ENCODE assay signal across 8 mouse cellular contexts in genomic region chr4:115057674-115058316, GRCm38 (mm10). TPM values are rescaled to one million over a fixed set of nuclear protein-coding genes. Genes with fewer than 3 reads are reported as not detected.
DNase-seq lines count a peak whose midpoint lies in the region; ATAC-seq and TF ChIP-seq lines count a peak whose summit lies in the region.

No protein-coding gene starts in this region.

- H3K9ac ChIP-seq in embryonic facial prominence, embryonic 11.5 days (replicated peaks; ENCODE audit: low read length): peak overlapping the region; percentile 40; the same call in 1 of the 2 replicates
- H3K9ac ChIP-seq in stomach, postnatal 0 days (ENCODE audit: low read length): peak overlapping the region; percentile 52

- H3K4me1 ChIP-seq in embryonic facial prominence, embryonic 11.5 days (ENCODE audit: control insufficient read depth, insufficient read depth, low read length): peaks cover 4% of the 10 kb centered on the region
- H3K4me1 ChIP-seq in hindbrain, embryonic 10.5 days (replicated peaks): peaks cover 25% of the 10 kb centered on the region
- H3K4me1 ChIP-seq in stomach, postnatal 0 days (replicated peaks; ENCODE audit: control insufficient read depth, insufficient read depth): 0 out of 2 replicates have a peak, but pooled peaks cover 3% of the 10 kb centered on the region

- peak overlapping the region; percentile 46 for H3K4me3 ChIP-seq in layer of hippocampus, adult 2 months
- peak overlapping the region; percentile 29 for H3K4me3 ChIP-seq in embryonic facial prominence, embryonic 11.5 days (ENCODE audit: low read depth, low read length)
- peak overlapping the region; percentile 46 for H3K4me3 ChIP-seq in hindbrain, embryonic 10.5 days
- H3K4me3 ChIP-seq in stomach, postnatal 0 days (ENCODE audit: low read depth, low read length): peak overlapping the region; percentile 43

- WGBS in embryonic facial prominence, embryonic 11.5 days: 1% methylated on average over 33 of the region's 33 CpGs
- under 1% methylated on average over 33 of the region's 33 CpGs for WGBS in hindbrain, embryonic 10.5 days
- WGBS in stomach, postnatal 0 days: 3% methylated on average over 33 of the region's 33 CpGs

- H3K27ac ChIP-seq in layer of hippocampus, adult 2 months: peak overlapping the region; percentile 81
- no peak overlapping the region for H3K27ac ChIP-seq in embryonic facial prominence, embryonic 11.5 days (replicated peaks; ENCODE audit: low read depth, low read length)
- peak overlapping the region; percentile 80 for H3K27ac ChIP-seq in hindbrain, embryonic 10.5 days
- H3K27ac ChIP-seq in stomach, postnatal 0 days (replicated peaks): peak overlapping the region; percentile 65

- no peak for DNase-seq in layer of hippocampus, adult 2 months (ENCODE audit: low spot score in 2 of 2)
- no peak for DNase-seq in layer of hippocampus, adult 9-11 months
- no peak for DNase-seq in embryonic facial prominence, embryonic 11.5 days (ENCODE audit: low spot score)
- peak; percentile 65 for DNase-seq in hindbrain, embryonic 10.5 days (ENCODE audit: low spot score)
- peak; percentile 40 to 43 for DNase-seq in lung, postnatal 4 days
- DNase-seq in stomach, postnatal 0 days (ENCODE audit: low spot score): no peak
- no peak for DNase-seq in frontal cortex, postnatal 36 days (ENCODE audit: low spot score in 2 of 2)
- DNase-seq in left cerebral cortex, adult 11 months (ENCODE audit: low spot score): no peak

- H3K27me3 ChIP-seq in embryonic facial prominence, embryonic 11.5 days (ENCODE audit: control insufficient read depth, insufficient read depth, low read length): peaks cover 78% of the 10 kb centered on the region
- peaks cover 100% of the 10 kb centered on the region for H3K27me3 ChIP-seq in hindbrain, embryonic 10.5 days (ENCODE audit: insufficient read depth, poor library complexity, severe bottlenecking)
- H3K27me3 ChIP-seq in stomach, postnatal 0 days (ENCODE audit: control insufficient read depth, insufficient read depth, low read length): peaks cover 21% of the 10 kb centered on the region

- H3K9me3 ChIP-seq in embryonic facial prominence, embryonic 11.5 days (replicated peaks; ENCODE audit: control insufficient read depth, low read length): no peaks in the 10 kb centered on the region
- H3K9me3 ChIP-seq in hindbrain, embryonic 10.5 days: no peaks in the 10 kb centered on the region
- no peaks in the 10 kb centered on the region for H3K9me3 ChIP-seq in stomach, postnatal 0 days (ENCODE audit: control insufficient read depth, low read length)

- TF ChIP-seq EP300 in stomach, postnatal 0 days (optimal IDR thresholded peaks at IDR 0.05): no peak

- H3K4me2 ChIP-seq in embryonic facial prominence, embryonic 11.5 days (ENCODE audit: low read depth, low read length): no peak overlapping the region
- H3K4me2 ChIP-seq in stomach, postnatal 0 days (replicated peaks; ENCODE audit: low read depth): peak overlapping the region; percentile 15

- H3K36me3 ChIP-seq in embryonic facial prominence, embryonic 11.5 days (replicated peaks; ENCODE audit: control insufficient read depth, insufficient read depth, low read depth, low read length): no peaks in the 10 kb centered on the region
- H3K36me3 ChIP-seq in hindbrain, embryonic 10.5 days: no peaks in the 10 kb centered on the region
- H3K36me3 ChIP-seq in stomach, postnatal 0 days (ENCODE audit: control insufficient read depth, insufficient read depth, low read length): no peaks in the 10 kb centered on the region

- TF ChIP-seq CTCF in layer of hippocampus, adult 2 months (conservative IDR thresholded peaks at IDR 0.05): no peak
- no peak for TF ChIP-seq CTCF in stomach, postnatal 0 days (IDR thresholded peaks at IDR 0.05; ENCODE audit: low read depth)

- no peak for ATAC-seq in embryonic facial prominence, embryonic 11.5 days (replicated peaks; ENCODE audit: insufficient number of reproducible peaks, low FRiP score, low TSS enrichment, low read depth)
- ATAC-seq in stomach, postnatal 0 days (ENCODE audit: low FRiP score, low TSS enrichment): no peak

RNA-seq across cellular contexts. Expression of gene Tal1, which starts 1.6 kb away (rescaled TPM):
- total RNA-seq in layer of hippocampus, adult 2 months (2021): 1 to 10 TPM in 1 of 2 experiments, under 1 TPM in 1; 0.86 to 1.0 TPM
- polyA plus RNA-seq in embryonic facial prominence, embryonic 11.5 days (2014; fragmentation: Nextera tagmentation; extraction: Ambion mirVana): 4.8 and 5.3 TPM in 2 replicates
- polyA plus RNA-seq in hindbrain, embryonic 10.5 days (2016; fragmentation: Nextera tagmentation; extraction: Ambion mirVana): 3.2 and 4.7 TPM in 2 replicates
- polyA plus RNA-seq in stomach, postnatal 0 days (2015; fragmentation: Nextera tagmentation; extraction: Ambion mirVana): 0.16 and 0.19 TPM in 2 replicates

RNA-seq across cellular contexts. Expression of gene Pdzk1ip1, which starts 30.7 kb away (rescaled TPM):
- total RNA-seq in layer of hippocampus, adult 2 months (2021): under 1 TPM in 1 of 2 experiments, not detected in 1; 0.96 TPM
- polyA plus RNA-seq in embryonic facial prominence, embryonic 11.5 days (2014; fragmentation: Nextera tagmentation; extraction: Ambion mirVana): 11.3 and 13.1 TPM in 2 replicates
- polyA plus RNA-seq in hindbrain, embryonic 10.5 days (2016; fragmentation: Nextera tagmentation; extraction: Ambion mirVana): 8.1 and 12.5 TPM in 2 replicates
- 255 and 279 TPM in 2 replicates for polyA plus RNA-seq in stomach, postnatal 0 days (2015; fragmentation: Nextera tagmentation; extraction: Ambion mirVana)

RNA-seq across cellular contexts. Expression of gene Stil, which starts 57.8 kb away (rescaled TPM):
- under 1 TPM; 0.27 to 0.69 TPM for total RNA-seq in layer of hippocampus, adult 2 months (2021)
- polyA plus RNA-seq in embryonic facial prominence, embryonic 11.5 days (2014; fragmentation: Nextera tagmentation; extraction: Ambion mirVana): 23.1 and 25.1 TPM in 2 replicates
- 15.0 and 20.0 TPM in 2 replicates for polyA plus RNA-seq in hindbrain, embryonic 10.5 days (2016; fragmentation: Nextera tagmentation; extraction: Ambion mirVana)
- polyA plus RNA-seq in stomach, postnatal 0 days (2015; fragmentation: Nextera tagmentation; extraction: Ambion mirVana): 1.7 and 1.8 TPM in 2 replicates

Comparison
In these comparisons a context has a peak if more than half of its experiments do, and no peak if none do; other contexts are left out.
1. DNase-seq: peak in hindbrain, embryonic 10.5 days (single experiment) and lung, postnatal 4 days (2 of 2); none in layer of hippocampus, adult 2 months (0 of 2), layer of hippocampus, adult 9-11 months (single experiment), embryonic facial prominence, embryonic 11.5 days (single experiment), stomach, postnatal 0 days (single experiment), frontal cortex, postnatal 36 days (0 of 2) and left cerebral cortex, adult 11 months (single experiment).
2. RNA of gene Pdzk1ip1, which starts 30.7 kb away (polyA plus RNA-seq): 255 to 279 TPM in stomach, postnatal 0 days; 8.1 to 12.5 TPM in hindbrain, embryonic 10.5 days and 11.3 to 13.1 TPM in embryonic facial prominence, embryonic 11.5 days; every median in the first group is over 10 times any median in the second.
3. Peak in every context shown above with its lines, with median percentiles within 50 percentile points of each other: H3K4me3 ChIP-seq.